Mouse (Mus musculus) ovary, postnatal 10 days (tissue): ENCODE measurements at regions not wholly inside any gene's neighbourhood (a gene's known extent, or its start where the extent isn't known, plus 50 kb on each side); places are given as distances from the start of the nearest gene placed in this dataset.

Source experiments
- DNase-seq: peaks from one replicate; pipeline ENCODE4 v3.0.0; 2022; ENCODE audit warnings: low spot score

DNA sequence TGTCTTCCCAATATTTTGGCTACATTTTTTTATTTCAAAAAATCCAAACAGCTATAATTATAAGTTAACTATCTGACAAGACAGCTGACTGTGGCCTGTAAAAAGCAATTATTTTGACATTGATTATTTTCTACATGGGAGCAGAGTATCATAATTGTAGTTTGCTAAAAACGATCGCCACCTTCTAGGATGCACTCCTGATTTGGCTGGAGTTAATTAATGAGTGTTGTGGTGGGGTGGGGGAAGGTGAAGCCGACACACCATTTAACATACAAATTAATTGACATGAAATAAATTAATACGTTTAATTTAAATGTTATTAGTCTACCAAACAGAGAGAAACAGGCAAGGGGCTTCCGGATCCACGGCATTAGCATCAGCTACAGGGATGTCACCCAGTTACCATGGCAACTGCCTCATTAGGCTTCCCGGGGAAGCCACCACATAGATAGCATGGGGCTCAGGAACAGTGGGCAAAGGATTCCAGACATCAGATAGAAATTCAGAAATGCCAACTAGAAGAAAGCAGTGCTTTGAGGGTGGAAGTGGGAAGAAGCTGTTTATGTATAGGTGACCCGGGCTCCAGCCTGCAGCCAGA, 255.9 kb downstream of the Prdm2 start:
- DNase-seq: no peak

DNA sequence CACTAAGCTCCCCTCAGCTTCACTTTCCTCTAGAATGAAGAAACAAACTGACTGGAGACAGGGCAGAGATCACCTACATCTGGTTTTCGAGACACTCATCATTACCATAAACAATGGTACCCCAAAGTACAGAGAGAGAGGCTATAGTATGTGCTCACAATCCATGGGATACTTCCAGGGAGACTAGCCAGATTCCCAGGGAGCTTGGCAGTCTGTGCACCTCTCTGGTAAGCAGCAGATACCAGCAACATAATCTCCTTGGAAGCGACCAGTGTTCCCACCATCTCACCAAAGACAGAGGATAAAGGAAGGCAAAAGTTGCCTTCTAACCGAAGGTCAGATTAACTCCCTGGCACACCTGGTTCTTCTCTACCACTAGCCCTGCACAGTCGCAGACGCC, 256.4 kb downstream of the Prdm2 start:
- DNase-seq: no peak

- DNase-seq: no peak
These were observed 259.1 kb downstream of the Prdm2 start for GRCm38 (mm10) chr4:142953724-142954123.

GRCm38 (mm10) chr4:142952879-142953278, 259.9 kb downstream of the Prdm2 start:
- DNase-seq: no peak

DNA sequence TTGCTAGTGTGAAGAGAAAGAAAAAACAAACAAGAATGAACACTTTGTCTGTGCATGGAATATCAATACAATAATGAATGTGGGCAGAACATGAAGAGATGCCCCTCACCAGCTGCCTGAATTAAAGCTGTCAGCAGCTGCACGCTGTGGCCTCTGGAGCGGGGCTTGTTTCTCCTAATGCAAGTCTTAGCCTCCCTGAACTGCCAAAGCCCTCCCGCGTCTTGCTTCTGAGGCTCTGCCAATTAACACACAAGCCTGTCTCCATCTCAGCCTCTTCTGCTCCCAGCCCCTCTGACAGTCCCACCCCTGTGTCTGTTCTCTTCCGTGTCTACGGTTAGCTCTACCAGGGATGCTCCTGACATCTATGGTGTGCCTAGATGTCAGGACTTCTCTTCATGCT, 265.1 kb downstream of the Prdm2 start:
- no peak for DNase-seq

GRCm38 (mm10) chr4:142933627-142934026, 279.2 kb downstream of the Prdm2 start:
- no peak for DNase-seq

- DNase-seq: no peak
These were observed 283.6 kb downstream of the Prdm2 start for GRCm38 (mm10) chr4:142929245-142929644.

DNA sequence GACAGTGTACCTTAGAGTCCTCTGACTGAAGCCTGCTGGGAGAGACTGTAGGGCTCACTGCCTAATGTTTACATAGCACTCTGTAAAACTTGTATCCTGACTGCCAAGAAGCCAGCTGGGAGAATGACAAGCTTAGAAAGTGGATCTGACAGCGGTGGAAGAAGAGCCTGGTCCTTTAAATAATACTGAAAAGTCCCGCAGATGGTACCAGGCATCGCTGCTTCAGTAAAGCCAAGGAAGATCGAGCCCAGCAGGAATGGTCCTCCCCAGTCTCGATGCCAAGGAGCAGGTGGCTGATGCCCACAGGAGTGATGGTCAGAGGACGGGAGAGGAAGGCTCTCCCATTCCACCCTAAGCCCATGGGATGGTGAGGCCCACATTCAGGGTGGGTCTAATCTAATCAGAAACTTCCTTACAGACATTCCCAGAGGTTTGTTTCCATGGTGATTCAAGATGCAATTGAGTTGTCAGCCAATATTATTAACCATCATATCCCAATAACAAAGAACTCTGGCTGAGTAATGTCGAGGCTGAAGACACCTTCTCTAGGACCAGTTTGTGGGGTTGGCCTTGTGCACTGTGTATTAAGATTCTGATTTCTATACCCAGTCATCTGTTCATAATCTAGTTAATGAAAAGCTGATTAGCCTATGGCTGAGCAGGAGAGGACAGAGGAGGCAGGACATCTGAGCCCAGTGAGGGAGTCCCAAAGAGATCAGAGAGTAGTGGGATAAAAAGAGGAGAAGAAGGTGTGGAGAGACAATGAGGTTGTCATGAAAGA, 285.3 kb downstream of the Prdm2 start:
- no peak for DNase-seq

- no peak for DNase-seq
These were observed 287.7 kb downstream of the Prdm2 start for GRCm38 (mm10) chr4:142925111-142925510.

- DNase-seq: no peak
These were observed 303.3 kb downstream of the Prdm2 start for GRCm38 (mm10) chr4:142909355-142909947.

DNA sequence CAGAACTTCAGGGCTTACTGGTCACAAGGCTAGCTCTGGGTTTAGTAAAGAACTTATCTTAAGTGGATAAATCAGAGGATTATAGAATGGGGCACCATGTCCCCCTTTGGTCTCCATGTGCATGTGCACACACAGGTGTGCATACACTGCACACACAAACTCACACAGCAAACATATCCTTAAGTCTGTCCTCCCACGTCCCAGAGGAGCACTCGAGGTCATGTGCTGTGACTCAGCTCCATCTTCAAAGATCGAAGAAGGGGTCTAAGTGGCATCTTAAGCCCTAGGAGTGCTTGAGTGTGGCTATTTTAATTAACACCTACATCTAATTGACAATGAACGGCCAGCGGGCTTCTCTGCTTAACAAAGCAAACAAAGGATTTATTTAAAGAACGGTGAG, 304.0 kb downstream of the Prdm2 start:
- DNase-seq: no peak

DNA sequence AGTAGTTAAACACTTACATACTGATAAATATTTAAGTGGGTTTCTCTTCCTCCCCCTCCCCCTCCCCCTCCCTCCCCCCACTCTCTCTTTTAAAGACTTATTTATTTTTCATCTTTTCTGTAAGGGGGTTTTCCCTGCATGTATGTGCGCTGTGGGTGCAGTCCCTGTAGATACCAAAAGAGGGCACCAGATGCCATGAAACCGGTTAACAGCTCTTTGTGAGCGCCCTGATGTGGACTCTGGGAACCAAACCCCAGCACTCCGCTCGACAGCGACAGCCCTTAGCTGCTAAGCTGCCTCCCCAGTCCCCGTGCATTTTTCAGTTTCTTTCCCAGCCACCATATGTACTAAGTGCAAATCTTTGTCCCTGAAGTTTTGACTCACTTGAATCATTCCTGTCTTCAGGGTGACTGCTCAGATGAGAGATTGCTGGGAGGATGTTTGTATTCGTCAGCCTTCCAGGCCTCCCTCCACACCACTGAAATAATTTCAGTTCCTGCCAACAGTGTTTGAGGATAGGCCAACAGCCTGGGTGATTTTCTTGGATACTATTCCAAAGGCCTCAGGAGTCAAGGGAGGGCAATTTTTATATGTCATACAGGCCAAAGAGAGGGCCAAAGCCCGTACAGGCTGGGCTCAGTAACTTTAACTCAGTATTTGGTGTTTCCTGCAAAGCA, 309.3 kb downstream of the Prdm2 start:
- DNase-seq: no peak

DNA sequence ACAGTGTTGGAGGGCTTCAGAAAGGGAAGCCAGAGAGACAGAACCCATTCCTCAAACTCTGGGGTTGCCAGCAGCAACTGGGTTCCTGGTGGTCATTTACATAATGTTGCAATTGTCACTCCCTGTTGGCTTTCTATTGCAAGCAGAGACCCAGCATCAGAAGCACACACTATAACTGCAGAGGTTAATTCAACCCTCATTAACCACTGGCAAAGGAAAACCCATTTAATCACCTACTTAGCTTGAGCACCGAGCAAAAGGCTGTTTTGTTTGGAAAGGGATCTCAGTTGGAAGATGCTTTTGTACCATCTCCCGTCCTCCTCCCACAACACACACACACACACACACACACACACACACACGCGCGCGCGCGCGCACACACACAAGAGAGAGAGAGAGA, 312.0 kb downstream of the Prdm2 start:
- no peak for DNase-seq

GRCm38 (mm10) chr4:142898994-142899393, 313.8 kb downstream of the Prdm2 start:
- no peak for DNase-seq

- DNase-seq: no peak
These were observed 322.1 kb downstream of the Prdm2 start for GRCm38 (mm10) chr4:142890711-142891110.

DNA sequence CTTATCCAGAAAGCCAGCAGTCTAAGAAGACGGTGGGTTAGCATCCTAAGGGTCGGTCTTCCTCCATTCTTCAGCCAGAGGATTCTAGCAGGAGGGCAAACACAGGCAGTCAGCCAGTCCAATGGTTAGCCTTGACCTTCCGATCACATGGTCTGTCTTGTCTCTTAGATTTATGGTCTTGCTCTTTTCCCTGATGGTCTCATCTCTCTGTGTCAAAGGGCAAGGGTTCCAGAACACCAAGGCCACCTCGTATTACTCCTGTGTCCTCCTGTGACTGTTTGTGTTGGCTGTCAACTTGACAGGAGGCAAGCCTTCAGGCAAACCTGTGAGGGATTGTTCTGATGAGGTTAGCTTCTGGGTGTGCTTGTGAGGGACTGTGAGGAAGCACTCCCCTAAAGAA, 323.9 kb downstream of the Prdm2 start:
- no peak for DNase-seq

DNA sequence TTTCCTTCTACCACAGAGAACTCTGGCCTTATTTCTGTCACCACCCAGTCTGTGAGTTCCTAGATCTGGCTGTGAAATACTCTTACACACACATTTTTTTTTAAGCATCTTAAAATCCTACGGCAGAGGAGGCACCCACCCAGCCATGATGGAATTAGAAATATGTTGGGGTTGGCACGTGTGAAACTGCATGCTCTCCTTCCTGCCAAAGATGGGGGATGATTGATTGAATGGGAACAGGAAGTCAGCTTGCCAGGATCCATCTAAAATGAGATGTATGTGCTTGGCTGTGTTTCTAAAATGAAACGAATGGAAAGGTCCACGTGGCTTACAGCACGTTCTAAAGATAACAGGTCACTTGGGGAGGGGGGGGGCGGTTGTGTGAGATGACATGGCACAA, 324.9 kb downstream of the Prdm2 start:
- no peak for DNase-seq

GRCm38 (mm10) chr4:142880323-142880759, 332.5 kb downstream of the Prdm2 start:
- DNase-seq: peak; percentile 44

DNA sequence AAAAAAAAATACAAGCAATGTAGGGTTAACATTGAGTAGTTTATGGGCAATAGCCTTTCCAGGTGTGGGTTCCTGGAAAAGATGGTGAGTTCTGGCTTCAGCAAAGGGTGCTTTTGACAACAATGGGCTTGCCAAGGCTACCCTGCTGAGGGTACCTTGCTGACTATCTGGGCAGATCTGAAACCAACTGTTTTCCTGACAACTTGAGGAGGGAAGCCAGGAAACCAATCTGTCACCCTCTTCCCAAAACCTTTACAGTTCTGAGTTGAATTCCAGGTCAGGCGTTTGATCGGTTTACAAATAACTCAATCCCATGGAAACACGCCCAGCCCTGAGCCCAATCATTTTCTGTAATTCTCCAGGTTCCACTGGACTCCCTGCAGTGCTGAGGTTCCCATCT, 336.6 kb downstream of the Prdm2 start:
- no peak for DNase-seq

DNA sequence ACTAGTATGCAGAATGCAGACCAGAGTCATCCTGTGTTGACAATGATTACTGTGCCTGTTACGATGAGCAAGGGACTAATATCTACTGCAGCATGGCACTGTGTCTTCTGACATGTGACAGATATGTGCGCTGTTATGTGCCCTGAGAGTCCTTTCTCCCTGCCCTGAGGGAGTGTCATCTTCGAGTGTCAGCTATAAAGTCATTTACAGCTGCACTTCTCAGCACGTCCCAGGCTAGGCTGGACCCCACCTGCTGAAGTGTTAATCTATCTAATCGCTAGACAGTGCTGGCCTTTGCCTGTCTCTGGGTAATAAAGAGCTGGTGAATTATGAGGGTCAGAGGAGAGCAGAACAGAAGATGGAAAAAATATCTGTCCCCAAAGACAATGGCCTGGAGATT, 337.7 kb downstream of the Prdm2 start:
- no peak for DNase-seq

GRCm38 (mm10) chr4:142866341-142866740, 346.5 kb downstream of the Prdm2 start:
- no peak for DNase-seq

- no peak for DNase-seq
These were observed 347.2 kb downstream of the Prdm2 start for GRCm38 (mm10) chr4:142865593-142865992.

GRCm38 (mm10) chr4:142863939-142864338, 348.9 kb downstream of the Prdm2 start:
- DNase-seq: no peak
